Mouse (Mus musculus): ENCODE data around the gene Ksr2. TPM values are rescaled to one million over a fixed set of nuclear protein-coding genes. Genes with fewer than 3 reads are reported as not detected.

The Ksr2 gene
- total and polyA plus RNA-seq, 2 experiments = 0.06 to 0.09 TPM

GRCm38 (mm10) chr5:117781178-117781577, 367.4 kb downstream of the Ksr2 start:
- no peak for DNase-seq (ENCODE audit: extremely low read depth, low read depth, low spot score)
- H3K4me1 ChIP-seq (ENCODE audit: control insufficient read depth, insufficient read depth, low read length) = no peaks in the 10 kb centered on the region
- no peak overlapping the region for H3K9ac ChIP-seq (ENCODE audit: low read depth, low read length)
- H3K79me2 ChIP-seq (ENCODE audit: control insufficient read depth, insufficient read depth, low read length) = no peaks in the 10 kb centered on the region
- no peak overlapping the region for H3K27ac ChIP-seq (replicated peaks; ENCODE audit: insufficient read depth, low read depth, low read length)
- no peak overlapping the region for H3K4me3 ChIP-seq (ENCODE audit: insufficient read depth, low read depth, low read length)
- H3K27me3 ChIP-seq (ENCODE audit: control insufficient read depth, insufficient read depth, low read length) = no peaks in the 10 kb centered on the region
- TF ChIP-seq CTCF (IDR thresholded peaks at IDR 0.05; ENCODE audit: low read depth, low read length) (no peak), POLR2A (IDR thresholded peaks at IDR 0.05; ENCODE audit: extremely low read depth, insufficient read depth, low read length) (no peak)
- H3K36me3 ChIP-seq (ENCODE audit: control insufficient read depth, insufficient read depth, low read length) = no peaks in the 10 kb centered on the region
- 75% methylated on average over 6 of the region's 6 CpGs for WGBS

- H3K27ac ChIP-seq (replicated peaks; ENCODE audit: insufficient read depth, low read depth, low read length) = no peak overlapping the region
- no peak for DNase-seq (ENCODE audit: extremely low read depth, low read depth, low spot score)
- no peaks in the 10 kb centered on the region for H3K27me3 ChIP-seq (ENCODE audit: control insufficient read depth, insufficient read depth, low read length)
- WGBS = 31% methylated on average over 6 of the region's 6 CpGs
- TF ChIP-seq POLR2A (IDR thresholded peaks at IDR 0.05; ENCODE audit: extremely low read depth, insufficient read depth, low read length) (no peak), CTCF (IDR thresholded peaks at IDR 0.05; ENCODE audit: low read depth, low read length) (no peak)
- no peaks in the 10 kb centered on the region for H3K79me2 ChIP-seq (ENCODE audit: control insufficient read depth, insufficient read depth, low read length)
- H3K36me3 ChIP-seq (ENCODE audit: control insufficient read depth, insufficient read depth, low read length) = no peaks in the 10 kb centered on the region
- H3K4me3 ChIP-seq (ENCODE audit: insufficient read depth, low read depth, low read length) = no peak overlapping the region
- no peak overlapping the region for H3K9ac ChIP-seq (ENCODE audit: low read depth, low read length)
- no peaks in the 10 kb centered on the region for H3K4me1 ChIP-seq (ENCODE audit: control insufficient read depth, insufficient read depth, low read length)
Measured at GRCm38 (mm10) chr5:117790071-117790470, 376.3 kb downstream of the Ksr2 start.

DNA sequence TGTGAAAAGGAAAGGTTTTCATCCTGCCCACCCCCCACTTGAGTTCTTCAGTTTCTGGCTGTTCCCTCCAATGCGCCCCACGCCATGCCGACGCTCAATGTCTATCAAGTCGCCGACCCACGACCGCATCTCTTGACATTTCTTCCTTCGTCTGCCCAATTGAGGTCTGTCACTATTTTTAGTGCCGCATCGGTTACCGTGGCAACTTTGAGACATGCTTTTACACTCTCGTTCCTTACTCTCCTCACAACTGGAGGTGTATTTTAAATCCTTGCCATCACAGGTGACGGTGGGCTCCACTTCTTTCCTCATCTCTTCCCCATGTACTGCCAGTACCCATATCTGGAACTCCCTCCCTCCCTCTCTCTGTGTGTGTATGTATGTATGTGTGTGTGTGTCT, 378.1 kb downstream of the Ksr2 start:
- TF ChIP-seq CTCF (IDR thresholded peaks at IDR 0.05; ENCODE audit: low read depth, low read length) (no peak), POLR2A (IDR thresholded peaks at IDR 0.05; ENCODE audit: extremely low read depth, insufficient read depth, low read length) (no peak)
- no peak overlapping the region for H3K4me3 ChIP-seq (ENCODE audit: insufficient read depth, low read depth, low read length)
- H3K9ac ChIP-seq (ENCODE audit: low read depth, low read length) = no peak overlapping the region
- no peaks in the 10 kb centered on the region for H3K4me1 ChIP-seq (ENCODE audit: control insufficient read depth, insufficient read depth, low read length)
- no peak for DNase-seq (ENCODE audit: extremely low read depth, low read depth, low spot score)
- no peaks in the 10 kb centered on the region for H3K27me3 ChIP-seq (ENCODE audit: control insufficient read depth, insufficient read depth, low read length)
- H3K36me3 ChIP-seq (ENCODE audit: control insufficient read depth, insufficient read depth, low read length) = no peaks in the 10 kb centered on the region
- H3K27ac ChIP-seq (replicated peaks; ENCODE audit: insufficient read depth, low read depth, low read length) = no peak overlapping the region
- 84% methylated on average over 14 of the region's 14 CpGs for WGBS
- H3K79me2 ChIP-seq (ENCODE audit: control insufficient read depth, insufficient read depth, low read length) = no peaks in the 10 kb centered on the region

DNA sequence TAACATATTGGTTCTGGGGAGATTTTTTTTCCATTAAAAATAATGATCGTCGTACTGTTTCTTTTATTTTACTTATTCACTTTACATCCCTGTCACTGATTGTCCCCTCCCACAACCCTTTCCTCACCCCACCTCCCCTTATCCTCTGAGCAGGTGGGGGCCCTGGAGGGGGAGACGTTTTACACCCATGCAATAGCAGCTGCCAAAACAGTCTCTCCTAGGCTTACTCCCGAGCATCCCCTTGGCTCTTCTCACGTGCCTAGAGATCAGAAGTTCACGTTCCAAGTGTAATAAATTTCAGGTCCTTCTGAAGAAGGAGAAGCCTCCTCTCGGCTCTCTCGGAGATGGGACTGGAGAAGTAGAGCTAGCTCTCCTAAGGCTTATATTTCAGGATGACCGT, 387.0 kb downstream of the Ksr2 start:
- TF ChIP-seq CTCF (IDR thresholded peaks at IDR 0.05; ENCODE audit: low read depth, low read length) = no peak
- TF ChIP-seq POLR2A (IDR thresholded peaks at IDR 0.05; ENCODE audit: extremely low read depth, insufficient read depth, low read length) = no peak
- Histone ChIP-seq H3K9ac (ENCODE audit: low read depth, low read length) (no peak overlapping the region), H3K79me2 (ENCODE audit: control insufficient read depth, insufficient read depth, low read length) (no peaks in the 10 kb centered on the region), H3K4me3 (ENCODE audit: insufficient read depth, low read depth, low read length) (no peak overlapping the region), H3K4me1 (ENCODE audit: control insufficient read depth, insufficient read depth, low read length) (no peaks in the 10 kb centered on the region), H3K36me3 (ENCODE audit: control insufficient read depth, insufficient read depth, low read length) (no peaks in the 10 kb centered on the region), H3K27me3 (ENCODE audit: control insufficient read depth, insufficient read depth, low read length) (no peaks in the 10 kb centered on the region), H3K27ac (replicated peaks; ENCODE audit: insufficient read depth, low read depth, low read length) (no peak overlapping the region)
- DNase-seq (ENCODE audit: extremely low read depth, low read depth, low spot score) = no peak
- 78% methylated on average over 9 of the region's 9 CpGs for WGBS

DNA sequence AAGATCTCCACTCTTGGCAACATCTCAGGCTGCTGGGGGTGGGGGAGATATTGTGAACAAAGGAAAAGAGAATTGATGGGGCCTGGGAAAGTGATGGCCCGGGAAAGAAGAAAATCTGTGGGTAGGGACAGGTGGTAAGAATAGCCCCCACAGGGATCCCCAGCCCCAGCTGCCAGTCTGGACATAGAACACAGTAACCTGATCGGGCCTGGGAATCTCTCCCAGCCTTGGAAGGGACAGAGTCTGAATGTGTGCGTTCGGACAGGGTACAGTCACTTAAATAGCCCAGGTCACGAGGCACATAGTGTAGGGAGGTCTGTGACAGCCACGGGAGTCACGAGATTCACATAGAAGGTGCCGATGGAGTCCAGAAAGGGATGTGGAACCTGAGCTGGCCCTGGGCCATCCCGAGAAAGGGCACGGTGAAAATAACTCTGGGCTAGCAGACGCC, 388.3 kb downstream of the Ksr2 start:
- WGBS = 81% methylated on average over 11 of the region's 11 CpGs
- no peaks in the 10 kb centered on the region for H3K36me3 ChIP-seq (ENCODE audit: control insufficient read depth, insufficient read depth, low read length)
- H3K4me3 ChIP-seq (ENCODE audit: insufficient read depth, low read depth, low read length) = no peak overlapping the region
- no peaks in the 10 kb centered on the region for H3K27me3 ChIP-seq (ENCODE audit: control insufficient read depth, insufficient read depth, low read length)
- H3K27ac ChIP-seq (replicated peaks; ENCODE audit: insufficient read depth, low read depth, low read length) = no peak overlapping the region
- no peak for TF ChIP-seq POLR2A (IDR thresholded peaks at IDR 0.05; ENCODE audit: extremely low read depth, insufficient read depth, low read length)
- no peak overlapping the region for H3K9ac ChIP-seq (ENCODE audit: low read depth, low read length)
- DNase-seq (ENCODE audit: extremely low read depth, low read depth, low spot score) = no peak
- no peaks in the 10 kb centered on the region for H3K4me1 ChIP-seq (ENCODE audit: control insufficient read depth, insufficient read depth, low read length)
- H3K79me2 ChIP-seq (ENCODE audit: control insufficient read depth, insufficient read depth, low read length) = no peaks in the 10 kb centered on the region

DNA sequence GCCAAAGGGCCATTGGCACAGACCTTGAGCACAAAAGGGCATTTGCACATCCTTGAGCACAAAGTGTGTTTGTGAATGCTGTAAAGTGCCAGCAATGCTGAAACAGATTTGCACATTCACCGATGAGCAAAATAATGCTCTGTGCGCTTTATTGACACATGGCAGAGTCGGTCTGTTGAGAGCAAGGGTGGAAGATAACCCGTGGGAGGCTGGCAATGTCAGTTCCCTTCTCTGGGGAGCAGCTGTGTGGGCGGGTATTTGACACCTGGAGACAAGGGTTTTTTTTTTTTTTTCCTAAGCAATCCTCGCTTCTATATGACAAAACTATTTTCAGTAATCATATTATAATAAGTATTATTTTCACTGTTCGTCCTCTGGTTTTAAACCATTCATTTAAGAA, 389.8 kb downstream of the Ksr2 start:
- no peak for DNase-seq (ENCODE audit: extremely low read depth, low read depth, low spot score)
- Histone ChIP-seq H3K79me2 (ENCODE audit: control insufficient read depth, insufficient read depth, low read length) (no peaks in the 10 kb centered on the region), H3K27ac (replicated peaks; ENCODE audit: insufficient read depth, low read depth, low read length) (no peak overlapping the region), H3K4me3 (ENCODE audit: insufficient read depth, low read depth, low read length) (no peak overlapping the region), H3K4me1 (ENCODE audit: control insufficient read depth, insufficient read depth, low read length) (no peaks in the 10 kb centered on the region), H3K36me3 (ENCODE audit: control insufficient read depth, insufficient read depth, low read length) (no peaks in the 10 kb centered on the region), H3K9ac (ENCODE audit: low read depth, low read length) (no peak overlapping the region), H3K27me3 (ENCODE audit: control insufficient read depth, insufficient read depth, low read length) (no peaks in the 10 kb centered on the region)
- no peak for TF ChIP-seq POLR2A (IDR thresholded peaks at IDR 0.05; ENCODE audit: extremely low read depth, insufficient read depth, low read length)
- TF ChIP-seq CTCF (IDR thresholded peaks at IDR 0.05; ENCODE audit: low read depth, low read length) = no peak
- 26% methylated on average over 7 of the region's 7 CpGs for WGBS

All from liver, adult 2 months (tissue).